Mouse (Mus musculus) CD8-positive naive resting alpha-beta T cell, adult 57 days (primary cell): ENCODE data around the gene Ppp1r8. TPM values are rescaled to one million over a fixed set of nuclear protein-coding genes. Genes with fewer than 3 reads are reported as not detected.

Experiments
- total RNA-seq: library from RNA; stranded (reverse); gene quantifications from one replicate; pipeline ENCODE4 v1.2.4, GENCODE M21; 2023

The Ppp1r8 gene
- total RNA-seq: 45.5 TPM

DNA sequence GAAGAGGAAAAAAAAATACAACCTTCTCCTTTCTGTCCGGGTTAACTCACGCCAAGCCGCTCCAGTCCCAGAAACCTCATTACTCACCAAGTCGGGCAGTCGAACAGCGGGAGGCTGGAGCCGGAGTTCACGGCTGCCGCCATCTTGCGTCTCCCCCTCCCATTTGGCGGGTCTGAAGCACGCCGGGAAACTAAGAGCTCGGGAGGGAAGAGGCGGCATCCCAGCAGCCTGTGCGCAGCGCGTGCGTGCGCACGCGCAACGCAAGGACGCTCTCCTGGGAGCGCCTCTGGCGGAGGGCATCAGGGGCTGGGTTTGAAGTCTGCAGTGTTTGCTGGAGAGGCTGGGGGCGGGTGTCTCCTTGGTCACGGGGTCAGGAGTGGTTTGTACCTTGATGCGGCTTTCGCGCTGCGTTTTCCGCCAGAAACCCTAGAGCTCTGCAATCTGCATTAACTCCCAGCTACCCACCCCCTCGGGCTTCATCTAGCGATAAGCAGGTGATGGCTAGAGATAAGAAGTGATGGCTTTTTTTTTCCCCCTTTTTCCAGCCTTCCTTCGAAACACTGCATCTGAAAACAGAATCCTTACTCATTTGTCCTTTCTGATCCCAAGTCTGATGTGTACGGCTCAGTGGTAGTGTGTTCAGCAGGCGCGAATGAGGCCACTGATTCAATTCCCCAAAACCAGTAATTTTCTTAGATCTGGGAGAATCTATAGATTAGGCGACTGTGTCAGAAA lies at the start of gene Ppp1r8:
Gene Ppp1r8, minus strand, starts transcription at position 200 of the 735 bp plus-strand sequence.

DNA sequence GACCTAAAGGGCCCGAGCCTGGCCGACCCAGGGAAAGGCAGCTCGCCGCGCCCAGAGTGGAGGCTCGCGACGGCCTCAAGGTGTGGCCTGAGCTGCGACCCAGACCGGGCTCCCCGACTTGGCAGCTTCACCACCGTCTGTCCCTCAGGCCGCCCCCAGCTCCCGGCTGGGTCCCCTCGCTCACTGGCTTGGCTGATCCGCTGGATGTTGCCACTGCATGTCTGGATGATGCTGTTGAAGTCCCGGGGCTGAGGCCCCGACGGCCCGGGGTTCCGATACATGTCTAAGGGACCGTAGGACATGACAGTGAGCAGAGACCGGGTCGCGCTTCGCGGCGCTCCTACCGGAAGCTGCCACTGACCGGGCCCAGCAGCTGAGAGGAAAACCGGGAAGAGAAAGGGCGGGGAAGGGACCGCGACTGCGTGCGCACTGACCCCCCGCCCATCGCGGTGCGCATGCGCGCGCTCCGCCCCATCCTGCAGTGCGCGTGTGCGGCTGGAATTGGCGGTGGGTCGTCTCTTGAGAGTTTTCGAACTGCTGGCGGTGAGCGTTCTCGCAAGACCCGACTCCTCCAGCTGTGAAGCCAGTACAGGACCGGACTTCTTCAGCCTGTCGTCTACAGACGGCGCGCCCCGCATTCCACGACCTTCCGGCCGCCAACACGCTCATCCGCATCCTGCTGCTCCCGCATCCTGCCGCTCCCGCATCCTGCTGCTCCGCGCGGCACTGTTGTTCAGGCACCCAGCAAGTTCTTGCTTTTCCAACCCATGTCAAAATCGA lies 41.3 kb upstream of the Ppp1r8 start, which contains the start of gene Stx12:
Gene Stx12, minus strand, starts transcription at position 446 of the 780 bp plus-strand sequence.

DNA sequence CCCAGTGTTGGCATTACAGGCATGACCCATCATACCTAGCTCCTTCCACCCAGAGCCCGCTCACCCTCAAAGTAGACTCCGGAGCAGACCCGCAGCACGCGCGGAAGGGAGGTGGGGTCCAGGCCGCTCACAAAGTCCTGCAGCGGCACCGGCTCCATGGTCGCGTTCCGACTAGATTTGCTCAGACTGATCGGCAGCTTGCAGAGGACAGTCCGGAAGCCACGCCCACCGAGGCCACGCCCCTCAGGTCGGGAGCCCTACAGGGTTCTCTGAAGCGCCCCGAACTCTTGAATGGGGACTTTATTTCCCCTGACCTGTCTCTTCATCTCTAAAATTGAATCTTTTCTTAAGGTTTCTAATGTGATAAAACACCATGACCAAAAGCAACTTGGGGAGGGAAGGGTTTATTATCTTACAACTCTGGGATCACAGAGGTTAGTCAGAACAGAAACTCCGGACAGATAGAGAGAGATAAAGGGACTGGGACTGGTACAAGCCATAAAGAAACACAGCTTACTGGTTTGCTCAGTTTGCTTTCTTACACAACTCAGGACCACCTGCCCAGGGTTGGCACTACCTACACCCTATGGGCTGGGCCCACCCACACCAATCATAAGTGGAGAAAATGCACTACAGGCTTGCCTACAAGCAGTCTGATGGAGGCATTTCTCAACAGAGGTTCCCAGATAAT lies 46.6 kb downstream of the Ppp1r8 start, which contains the start of gene Themis2:
Gene Themis2, minus strand, starts transcription at position 192 of the 691 bp plus-strand sequence.

Other genes with a start within 250 kb of the Ppp1r8 start
- 39.3 TPM for gene Eya3, start 204.2 kb downstream of the Ppp1r8 start, total RNA-seq
- 2.5 TPM for gene Xkr8, start 110.6 kb downstream of the Ppp1r8 start, total RNA-seq
- not detected for gene Smpdl3b, start 85.9 kb downstream of the Ppp1r8 start, total RNA-seq
- gene Rpa2, start 74.8 kb downstream of the Ppp1r8 start, total RNA-seq: 48.1 TPM
- 11.8 TPM for gene Themis2, start 46.8 kb downstream of the Ppp1r8 start, total RNA-seq
- gene Stx12, start 41.3 kb upstream of the Ppp1r8 start, total RNA-seq: 15.4 TPM
- gene Fam76a, start 79.4 kb upstream of the Ppp1r8 start, total RNA-seq: 25.2 TPM
- gene Fgr, start 130.9 kb upstream of the Ppp1r8 start, total RNA-seq: 5.6 TPM
- 75.6 TPM for gene Ahdc1, start 168.1 kb upstream of the Ppp1r8 start, total RNA-seq